Mouse (Mus musculus): ENCODE data around the gene Eef1b2.
"Not testable (repeated sequence)": the region's sequence is repeated elsewhere in the genome, so short reads cannot be mapped to it uniquely, and the experiment has no call there.

Eef1b2 gene

GRCm38 (mm10) chr1:63176604-63177421 is at the start of gene Eef1b2, which contains the start of gene Ndufs1:
TSS of gene Eef1b2 (plus strand) at chr1:63176825.
TSS of gene Ndufs1 (minus strand) at chr1:63176833.
- peak; percentile 98 for DNase-seq (ENCODE audit: low spot score)

DNA sequence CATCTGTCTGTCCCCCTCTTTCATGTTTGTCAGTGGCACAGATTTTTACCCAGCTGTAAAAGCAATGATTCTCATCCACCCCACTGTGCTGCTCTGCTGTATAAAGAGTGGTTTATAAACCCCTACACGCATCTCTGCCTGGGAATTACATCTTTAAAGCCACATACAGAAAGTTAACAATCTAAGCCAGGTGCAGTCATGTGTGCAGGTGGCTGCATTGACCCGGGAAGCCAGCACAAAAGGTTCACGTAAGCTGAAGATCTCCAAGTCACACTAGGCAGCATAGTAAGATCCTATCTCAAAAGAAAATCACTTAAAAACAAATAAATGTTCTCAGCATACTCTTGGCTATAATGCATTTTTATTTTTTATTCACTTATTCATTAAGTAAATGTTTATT is 47.4 kb upstream of the Eef1b2 start:
- DNase-seq (ENCODE audit: low spot score), result peak; percentile 22

DNA sequence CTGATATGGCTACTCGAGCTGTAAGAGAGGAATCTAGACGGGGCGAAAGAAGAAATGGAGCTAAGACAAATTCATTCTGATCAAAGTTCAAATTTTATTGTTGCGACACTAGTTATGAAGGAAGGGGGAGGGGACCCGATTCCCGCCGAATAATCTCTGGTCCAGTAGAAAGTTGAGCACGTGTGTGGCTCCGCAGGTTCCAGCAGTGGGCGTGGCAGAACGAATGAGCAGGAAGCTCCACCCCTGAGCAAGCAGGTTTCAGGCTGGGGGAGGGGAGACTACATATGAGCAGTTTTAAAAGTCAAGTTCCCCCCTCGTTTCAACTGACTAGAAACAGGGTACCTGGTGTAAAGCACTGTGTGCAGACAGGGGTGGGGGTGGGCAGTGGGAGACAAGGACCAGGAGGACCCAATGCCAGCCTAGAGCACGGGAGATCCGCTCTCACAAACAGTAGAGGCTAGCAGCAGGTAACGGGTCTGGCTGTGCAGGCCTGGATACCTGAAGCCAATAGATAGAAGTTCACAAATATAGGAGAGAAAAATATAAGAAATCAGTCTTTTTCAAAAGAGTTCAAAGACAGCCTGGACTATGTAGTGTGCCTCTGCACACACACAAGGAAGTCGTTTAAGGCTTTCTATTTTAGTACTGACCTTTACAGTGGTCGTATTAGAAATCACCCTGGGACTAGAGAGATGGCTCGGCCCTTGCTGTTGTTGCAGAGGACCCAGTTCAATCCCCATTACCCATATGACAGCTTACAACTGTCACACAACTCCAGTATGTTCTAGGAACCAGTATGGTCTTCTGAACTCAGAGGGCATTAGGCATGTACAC is 46.6 kb upstream of the Eef1b2 start:
- DNase-seq (ENCODE audit: low spot score), result peak; percentile 35

DNA sequence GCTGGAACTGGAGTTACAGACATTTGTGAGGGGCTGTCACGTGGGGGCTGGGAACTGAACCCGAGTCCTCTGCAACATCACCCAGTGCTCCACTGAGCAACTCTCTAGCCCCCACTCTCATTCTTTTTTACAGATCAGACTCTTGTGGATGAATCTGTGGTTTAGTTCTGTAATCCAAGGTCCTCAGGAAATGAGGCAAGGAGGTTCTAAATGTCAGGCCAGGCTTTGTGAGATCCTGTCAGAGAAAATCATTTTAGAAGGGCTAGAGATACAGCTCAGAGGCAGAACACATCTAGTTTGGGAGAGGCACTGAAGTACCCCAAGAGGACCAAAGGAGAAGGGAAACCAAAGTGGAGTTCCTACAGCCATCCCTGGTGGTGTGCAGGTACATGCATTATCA is 45.7 kb upstream of the Eef1b2 start:
- no peak for DNase-seq (ENCODE audit: low spot score)

DNA sequence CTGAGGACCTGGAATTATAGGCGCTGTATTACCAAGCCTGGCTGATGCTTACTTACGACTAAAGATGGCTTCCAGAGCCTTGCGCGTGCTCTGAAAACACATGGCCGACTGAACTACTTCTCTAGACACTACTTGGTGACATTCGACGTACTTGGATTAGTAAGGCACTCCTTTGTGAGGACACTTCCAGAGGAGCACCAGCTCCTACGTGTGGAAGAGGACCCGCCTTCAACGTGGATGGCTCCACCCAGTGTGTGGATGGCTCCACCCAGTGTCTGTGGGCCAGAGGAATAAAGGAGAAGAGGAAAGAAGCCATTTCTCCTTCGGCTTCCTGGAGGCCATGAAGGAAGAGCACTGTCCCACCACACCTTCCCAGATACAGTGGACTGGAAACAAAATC is 44.9 kb upstream of the Eef1b2 start:
- no peak for DNase-seq (ENCODE audit: low spot score)

DNA sequence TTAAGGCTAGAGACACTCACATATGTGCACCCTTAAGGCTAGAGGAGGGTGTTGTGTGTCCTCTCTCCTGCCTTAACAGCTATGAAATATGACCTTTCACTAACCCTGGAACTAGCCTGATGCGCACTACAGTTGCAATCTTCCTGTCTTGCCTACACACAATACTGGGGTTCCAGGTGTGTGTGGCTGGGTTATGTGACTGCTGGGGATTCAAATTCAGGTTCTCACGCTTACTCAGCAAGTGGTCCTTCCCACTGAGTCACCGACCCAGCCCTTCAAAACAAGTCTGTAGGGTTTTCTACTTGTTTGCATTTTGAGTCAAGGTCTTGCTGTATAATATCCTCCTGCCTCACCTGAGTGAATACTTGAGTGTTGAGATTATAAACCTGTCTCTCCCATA is 42.1 kb upstream of the Eef1b2 start:
- DNase-seq (ENCODE audit: low spot score), result no peak

DNA sequence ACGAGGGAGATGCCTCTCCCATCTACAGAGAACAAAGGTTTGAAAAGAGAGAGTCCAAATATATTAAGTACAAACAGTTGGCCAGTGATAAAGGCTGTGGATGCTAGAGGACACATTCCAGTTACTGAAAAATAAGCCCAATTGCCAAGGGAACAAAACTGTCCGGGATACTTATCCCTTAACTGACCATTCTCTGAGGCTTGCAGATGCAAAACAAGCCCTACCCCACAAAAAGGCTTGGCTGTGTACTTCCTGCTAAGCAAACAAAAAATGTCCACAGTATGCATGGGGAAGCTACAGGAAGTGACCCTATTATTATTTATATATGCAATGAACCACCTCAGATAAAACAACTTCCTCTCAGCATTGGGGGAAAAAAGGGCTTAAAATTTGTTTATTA is 38.7 kb upstream of the Eef1b2 start:
- DNase-seq (ENCODE audit: low spot score), result no peak

- DNase-seq (ENCODE audit: low spot score), result not testable (repeated sequence)
Observed at GRCm38 (mm10) chr1:63138586-63138985, 38.0 kb upstream of the Eef1b2 start.

DNA sequence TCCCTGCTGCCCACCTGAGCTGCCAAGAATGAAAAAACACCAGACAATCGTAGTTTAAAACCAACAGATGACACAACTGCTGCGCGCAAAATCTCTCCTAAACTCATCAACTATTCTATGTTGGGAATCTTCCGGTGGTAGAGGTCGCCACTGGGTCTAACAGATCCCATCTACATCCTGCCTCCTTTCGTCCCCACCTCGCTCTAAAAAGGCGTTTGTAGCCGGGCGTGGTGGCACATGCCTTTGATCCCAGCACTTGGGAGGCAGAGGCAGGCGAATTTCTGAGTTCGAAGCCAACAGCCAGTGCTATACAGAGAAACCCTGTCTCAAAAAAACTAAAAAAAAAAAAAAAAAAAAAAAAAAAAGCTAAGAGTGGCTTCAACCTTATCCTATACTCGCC is 36.4 kb upstream of the Eef1b2 start:
- DNase-seq (ENCODE audit: low spot score), result no peak

- no peak for DNase-seq (ENCODE audit: low spot score)
Observed at GRCm38 (mm10) chr1:63168638-63169037, 8.0 kb upstream of the Eef1b2 start.

GRCm38 (mm10) chr1:63175853-63176252 is 772 bp upstream of the Eef1b2 start:
- DNase-seq (ENCODE audit: low spot score), result no peak

DNA sequence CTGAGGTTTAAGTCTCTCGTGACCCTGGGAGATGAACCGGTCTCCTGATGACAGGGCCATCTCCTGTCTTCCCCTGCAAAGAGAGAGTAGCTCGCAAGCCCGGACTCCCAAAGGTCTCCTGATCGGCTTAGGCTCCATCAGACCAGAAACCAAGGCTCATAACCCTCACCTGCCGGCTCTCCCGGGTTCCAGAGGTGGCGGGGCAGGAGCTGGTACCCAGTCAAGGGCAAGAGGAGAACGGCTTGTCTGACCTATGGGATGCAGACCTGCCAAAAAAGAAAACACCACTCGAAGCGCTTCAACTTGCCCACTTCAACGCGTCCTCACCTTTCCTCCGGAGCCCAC is 394 bp upstream of the Eef1b2 start:
- no peak for DNase-seq (ENCODE audit: low spot score)

GRCm38 (mm10) chr1:63178308-63178707 is 1.7 kb downstream of the Eef1b2 start:
- DNase-seq (ENCODE audit: low spot score), result no peak

- DNase-seq (ENCODE audit: low spot score), result no peak
Observed at GRCm38 (mm10) chr1:63180122-63180521, 3.5 kb downstream of the Eef1b2 start.

DNA sequence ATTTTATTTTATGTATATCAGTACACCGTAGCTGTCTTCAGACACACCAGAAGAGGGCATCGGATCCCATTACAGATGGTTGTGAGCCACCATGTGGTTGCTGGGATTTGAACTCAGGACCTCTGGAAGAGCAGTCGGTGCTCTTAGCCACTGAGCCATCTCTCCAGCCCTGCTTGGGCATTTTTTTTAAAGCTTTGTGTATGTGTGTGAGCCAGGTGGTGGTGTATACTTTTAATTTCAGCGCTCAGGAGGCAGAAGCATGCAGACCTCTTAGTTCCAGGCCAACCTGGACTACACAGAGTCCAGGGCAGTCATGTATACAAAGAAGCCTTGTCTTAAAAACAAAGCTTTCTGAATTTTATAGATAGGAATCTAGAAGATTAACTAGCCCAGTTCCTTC is 4.0 kb downstream of the Eef1b2 start:
- DNase-seq (ENCODE audit: low spot score), result not testable (repeated sequence)

DNA sequence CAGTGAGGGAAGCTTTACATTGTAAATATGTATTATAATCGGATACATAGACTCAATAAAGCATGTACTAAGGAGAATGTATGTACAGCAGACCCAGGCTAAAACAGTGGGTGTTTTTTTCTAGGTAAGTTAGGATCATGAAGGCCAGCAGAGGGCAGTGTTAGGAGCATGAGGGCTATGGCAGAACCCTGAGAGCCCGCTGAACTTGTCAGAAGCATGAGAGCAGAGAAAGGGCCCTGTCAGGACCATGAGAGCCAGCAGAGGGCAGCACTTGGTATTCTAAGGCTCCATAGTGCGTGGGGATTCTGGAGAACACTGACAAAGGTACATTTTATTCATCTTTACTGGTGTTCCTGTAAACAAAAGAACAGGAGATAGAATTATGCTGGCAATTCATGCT is 4.4 kb downstream of the Eef1b2 start:
- peak; percentile 100 for DNase-seq (ENCODE audit: low spot score)

DNA sequence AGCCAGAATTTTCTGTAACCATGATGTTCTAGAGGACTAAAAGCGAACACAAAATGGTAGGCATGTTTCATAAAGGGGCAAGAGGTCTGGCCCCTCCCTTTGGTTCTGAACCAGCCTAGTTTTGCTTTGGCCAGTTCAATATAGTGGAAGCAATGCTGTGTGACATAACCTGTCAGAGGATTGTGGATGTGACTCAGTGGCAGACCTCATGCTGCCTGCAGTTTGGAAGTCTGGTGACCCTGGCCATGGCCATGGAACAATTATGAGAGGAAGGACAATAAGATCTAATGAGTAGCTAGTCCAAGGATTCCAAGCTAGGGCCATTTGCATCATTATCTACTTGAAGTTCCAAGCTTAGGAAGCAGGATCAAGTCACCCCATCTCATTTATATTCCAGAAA is 4.9 kb downstream of the Eef1b2 start:
- no peak for DNase-seq (ENCODE audit: low spot score)

- no peak for DNase-seq (ENCODE audit: low spot score)
Observed at GRCm38 (mm10) chr1:63182212-63182611, 5.6 kb downstream of the Eef1b2 start.

GRCm38 (mm10) chr1:63182636-63183270 is 6.1 kb downstream of the Eef1b2 start:
- peak; percentile 79 for DNase-seq (ENCODE audit: low spot score)

DNA sequence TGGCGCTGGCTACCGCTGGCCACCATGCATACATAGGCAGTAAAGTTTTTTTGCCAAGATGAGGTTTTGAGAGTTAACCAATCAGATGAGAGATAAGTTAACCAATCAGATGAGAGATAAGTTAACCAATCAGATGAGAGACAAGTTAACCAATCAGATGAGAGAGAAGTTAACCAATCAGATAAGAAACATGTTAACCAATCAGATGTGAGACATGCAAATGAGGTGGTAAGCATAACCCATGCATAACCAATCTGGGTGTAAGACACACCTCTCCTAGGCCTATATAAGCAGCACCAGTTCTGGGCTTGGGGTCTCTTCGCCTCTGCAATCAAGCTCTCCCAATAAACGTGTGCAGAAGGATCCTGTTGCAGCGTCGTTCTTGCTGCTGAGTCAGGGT is 8.8 kb downstream of the Eef1b2 start:
- DNase-seq (ENCODE audit: low spot score), result not testable (repeated sequence)

DNA sequence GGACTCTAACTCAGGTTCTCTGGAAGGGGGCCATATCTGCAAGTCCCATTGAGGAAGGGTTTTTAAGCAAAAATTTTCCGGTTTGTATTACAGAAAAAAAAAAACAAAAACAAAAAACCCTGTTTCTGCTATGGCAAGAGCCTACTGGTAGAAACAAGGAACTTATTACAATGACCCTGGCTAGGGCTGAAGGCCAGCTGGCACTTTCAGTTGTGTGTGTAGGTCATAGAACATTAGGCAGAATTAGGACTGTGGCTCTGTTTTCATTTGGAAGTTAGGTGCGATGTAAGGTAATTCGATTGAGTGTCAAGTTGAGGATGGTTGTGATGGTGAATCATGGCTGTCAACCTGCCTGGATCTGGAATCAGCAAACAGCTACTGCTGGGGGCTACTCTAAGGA is 11.9 kb downstream of the Eef1b2 start:
- no peak for DNase-seq (ENCODE audit: low spot score)

GRCm38 (mm10) chr1:63190851-63191250 is 14.2 kb downstream of the Eef1b2 start:
- DNase-seq (ENCODE audit: low spot score), result no peak
